Mouse (Mus musculus): ENCODE measurements at regions not wholly inside any gene's neighbourhood (a gene's known extent, or its start where the extent isn't known, plus 50 kb on each side); places are given as distances from the start of the nearest gene placed in this dataset.

- TF ChIP-seq MAFK (IDR thresholded peaks at IDR 0.05; ENCODE audit: insufficient read depth, low read depth, low read length) (no peak), CHD2 (IDR thresholded peaks at IDR 0.05; ENCODE audit: low read depth, low read length) (no peak)
Observed at GRCm38 (mm10) chr12:77130526-77130925, 107.4 kb upstream of the Fut8 start.
